Mouse (Mus musculus) spleen, adult 2 months (tissue): ENCODE data around the gene Dolpp1.

ENCODE experiments used
- CTCF ChIP-seq: fragments of 200-500 bp; IDR thresholded peaks from 2 replicates; pipeline ENCODE4 v1.5.1; 2011; ENCODE audit warnings: mild to moderate bottlenecking, inconsistent platforms; ENCODE audit not compliant: insufficient read depth, insufficient read length, insufficient replicate concordance; ENCODE audit errors: extremely low read depth
- POLR2A ChIP-seq: fragments of 200-500 bp; IDR thresholded peaks from 2 replicates; pipeline ENCODE4 v1.6.1; 2011; ENCODE audit warnings: low read depth, low read length, inconsistent platforms

DNA sequence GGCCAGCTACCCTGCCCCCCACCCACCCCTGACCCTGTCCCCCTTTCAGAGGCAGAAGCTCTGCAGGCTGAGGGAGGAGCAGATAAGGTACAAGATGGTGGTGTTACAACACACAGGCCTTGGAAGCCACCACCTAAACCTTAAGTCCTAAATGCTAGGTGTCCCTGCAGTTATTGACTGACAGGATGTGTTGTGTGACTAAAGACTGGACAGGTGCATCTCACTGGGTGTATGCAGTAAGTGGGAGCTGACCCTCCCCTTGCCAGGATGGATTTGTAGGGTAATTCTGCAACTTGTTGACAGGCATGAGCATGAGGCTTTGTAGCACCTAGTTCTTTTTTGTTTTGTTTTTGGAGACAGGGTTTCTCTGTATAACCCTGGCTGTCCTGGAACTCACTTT lies 52.4 kb downstream of the Dolpp1 start:
- TF ChIP-seq CTCF: no peak
- no peak for TF ChIP-seq POLR2A
